Mouse (Mus musculus) heart, postnatal 0 days (tissue): ENCODE measurements at regions not wholly inside any gene's neighbourhood (a gene's known extent, or its start where the extent isn't known, plus 50 kb on each side); places are given as distances from the start of the nearest gene placed in this dataset.

Experiments
- ATAC-seq: fragments of 200-750 bp; cut with Nextera tagmentation; 2 replicates; pipeline ENCODE4 v1.8.0; 2017; ENCODE audit warnings: low read depth, moderate number of reproducible peaks, moderate library complexity; ENCODE audit not compliant: insufficient read depth
- DNase-seq: peaks from one replicate; pipeline ENCODE4 v3.0.0-alpha.2; 2016; ENCODE audit warnings: low spot score
- H3K27ac ChIP-seq: fragments of 300-500 bp; sonication (generic); 2 replicates; pipeline ENCODE4 v1.5.1; 2014; ENCODE audit warnings: low read depth, mild to moderate bottlenecking
- H3K27me3 ChIP-seq: fragments of 300-500 bp; sonication (generic); 2 replicates; pipeline ENCODE4 v1.6.1; 2014; ENCODE audit warnings: low read length, mixed read lengths; ENCODE audit not compliant: control insufficient read depth, insufficient read depth
- H3K36me3 ChIP-seq: fragments of 300-500 bp; sonication (generic); replicated peaks from 2 replicates; pipeline ENCODE4 v1.6.1; 2014; ENCODE audit warnings: low read length, mixed read lengths; ENCODE audit not compliant: control insufficient read depth, insufficient read depth
- H3K4me1 ChIP-seq: fragments of 300-500 bp; sonication (generic); 2 replicates; pipeline ENCODE4 v1.6.1; 2014; ENCODE audit warnings: antibody characterized with exemption; ENCODE audit not compliant: control insufficient read depth, insufficient read depth
- H3K4me2 ChIP-seq: fragments of 300-500 bp; sonication (generic); 2 replicates; pipeline ENCODE4 v1.6.1; 2014; ENCODE audit warnings: low read depth, mild to moderate bottlenecking, low read length, moderate library complexity
- H3K4me3 ChIP-seq: fragments of 300-500 bp; sonication (generic); 2 replicates; pipeline ENCODE4 v1.5.1; 2014; ENCODE audit warnings: low read depth, low read length
- H3K9ac ChIP-seq: fragments of 300-500 bp; sonication (generic); replicated peaks from 2 replicates; pipeline ENCODE4 v1.6.1; 2014; ENCODE audit warnings: low read depth, low read length, mixed read lengths
- H3K9me3 ChIP-seq: fragments of 300-500 bp; sonication (generic); replicated peaks from 2 replicates; pipeline ENCODE4 v1.6.1; 2016; ENCODE audit warnings: low read length; ENCODE audit not compliant: control insufficient read depth
- CTCF ChIP-seq: IDR thresholded peaks from 2 replicates; pipeline ENCODE4 v1.5.1; 2016; ENCODE audit warnings: antibody characterized with exemption, control low read depth, low read depth
- EP300 ChIP-seq: IDR thresholded peaks from 2 replicates; pipeline ENCODE4 v1.6.1; 2016; ENCODE audit warnings: antibody characterized with exemption, low read depth
- WGBS: fragments of 180-500 bp; shearing (Covaris S2); extraction: QIAGEN DNeasy Blood & Tissue Kit; methylation state at CpG from one replicate; pipeline ENCODE4 v1.1.7; 2014; 5-methylcytosine and 5-hydroxymethylcytosine counted together

DNA sequence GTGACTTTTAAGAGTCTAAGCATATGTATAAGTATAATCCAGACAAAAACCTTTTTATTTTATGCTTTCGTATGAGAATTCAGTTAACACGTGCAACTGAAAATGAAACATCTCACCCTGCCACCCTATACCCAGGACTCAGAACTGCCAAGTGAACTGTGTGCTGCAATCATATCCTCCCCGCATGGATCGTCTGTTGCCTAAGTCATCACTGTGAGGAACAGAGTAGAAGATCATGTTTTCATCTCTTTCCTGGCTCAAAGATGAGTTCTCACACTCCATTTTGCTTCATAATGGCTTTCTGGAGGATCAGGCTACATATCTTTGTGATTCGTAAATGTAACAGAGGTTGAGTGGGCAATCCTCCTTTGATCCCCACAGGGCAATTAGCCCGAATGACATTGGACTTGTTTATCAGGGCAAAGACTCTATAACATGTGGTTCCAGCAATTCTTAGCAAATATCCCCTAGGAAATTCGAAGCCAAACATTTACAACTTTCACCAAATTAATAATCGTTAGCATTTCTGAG lies 325.9 kb downstream of the Epha7 start:
- H3K27ac ChIP-seq = no peak overlapping the region
- ATAC-seq = no peak
- no peak overlapping the region for H3K4me2 ChIP-seq
- H3K9me3 ChIP-seq = no peaks in the 10 kb centered on the region
- H3K27me3 ChIP-seq = no peaks in the 10 kb centered on the region
- DNase-seq = no peak
- no peak for TF ChIP-seq CTCF
- TF ChIP-seq EP300 = no peak
- no peak overlapping the region for H3K9ac ChIP-seq
- H3K4me1 ChIP-seq = no peaks in the 10 kb centered on the region
- H3K36me3 ChIP-seq = no peaks in the 10 kb centered on the region
- no peak overlapping the region for H3K4me3 ChIP-seq
- 77% methylated on average over 8 of the region's 8 CpGs for WGBS

DNA sequence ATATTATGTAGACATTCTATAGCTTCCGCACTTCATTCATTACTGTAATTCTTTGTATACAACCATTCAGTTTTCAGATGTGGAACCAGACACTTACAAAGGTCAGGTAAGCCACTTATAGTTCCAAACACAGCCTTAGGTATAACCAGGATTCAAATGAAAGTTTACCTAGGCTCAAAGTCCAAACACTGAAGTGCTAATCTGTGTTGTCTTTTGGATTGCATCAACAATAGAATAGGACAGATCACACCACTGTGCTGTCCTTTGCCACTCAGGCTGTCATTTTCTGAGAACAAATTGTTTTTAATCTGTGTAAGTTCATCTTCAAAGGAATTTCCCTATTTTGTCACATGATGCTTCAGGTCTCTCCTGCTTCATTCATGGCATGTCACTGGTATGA lies 330.5 kb downstream of the Epha7 start:
- Histone ChIP-seq H3K27me3 (no peaks in the 10 kb centered on the region), H3K4me3 (no peak overlapping the region), H3K27ac (no peak overlapping the region), H3K9me3 (no peaks in the 10 kb centered on the region), H3K4me1 (no peaks in the 10 kb centered on the region), H3K4me2 (no peak overlapping the region), H3K9ac (no peak overlapping the region), H3K36me3 (no peaks in the 10 kb centered on the region)
- WGBS = 89% methylated on average over 1 of the region's 1 CpGs
- no peak for TF ChIP-seq EP300
- no peak for TF ChIP-seq CTCF
- no peak for DNase-seq
- ATAC-seq = no peak

DNA sequence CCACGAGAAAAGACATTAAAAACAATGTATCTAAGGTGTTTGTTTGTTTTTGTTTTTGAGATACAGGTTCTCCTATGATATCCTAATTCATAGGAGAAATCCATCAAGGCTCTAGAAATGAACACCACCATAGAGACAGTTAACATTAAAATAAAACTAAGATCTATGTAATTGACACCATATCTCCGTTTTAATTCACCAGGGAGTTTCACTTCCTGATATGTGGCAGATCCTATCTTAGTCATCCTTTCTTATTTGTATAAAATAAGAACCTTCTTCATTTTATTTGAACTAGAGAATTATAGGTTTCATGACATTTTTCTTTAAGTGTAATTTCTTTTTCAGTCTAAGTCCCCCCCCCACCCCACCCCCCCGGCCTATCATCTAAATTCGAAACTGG lies 332.3 kb downstream of the Epha7 start:
- TF ChIP-seq CTCF = no peak
- TF ChIP-seq EP300 = no peak
- Histone ChIP-seq H3K4me2 (no peak overlapping the region), H3K9me3 (no peaks in the 10 kb centered on the region), H3K4me3 (no peak overlapping the region), H3K36me3 (no peaks in the 10 kb centered on the region), H3K27ac (no peak overlapping the region), H3K9ac (no peak overlapping the region), H3K4me1 (no peaks in the 10 kb centered on the region), H3K27me3 (no peaks in the 10 kb centered on the region)
- ATAC-seq (no peak), DNase-seq (no peak)
- WGBS = 75% methylated on average over 4 of the region's 4 CpGs

DNA sequence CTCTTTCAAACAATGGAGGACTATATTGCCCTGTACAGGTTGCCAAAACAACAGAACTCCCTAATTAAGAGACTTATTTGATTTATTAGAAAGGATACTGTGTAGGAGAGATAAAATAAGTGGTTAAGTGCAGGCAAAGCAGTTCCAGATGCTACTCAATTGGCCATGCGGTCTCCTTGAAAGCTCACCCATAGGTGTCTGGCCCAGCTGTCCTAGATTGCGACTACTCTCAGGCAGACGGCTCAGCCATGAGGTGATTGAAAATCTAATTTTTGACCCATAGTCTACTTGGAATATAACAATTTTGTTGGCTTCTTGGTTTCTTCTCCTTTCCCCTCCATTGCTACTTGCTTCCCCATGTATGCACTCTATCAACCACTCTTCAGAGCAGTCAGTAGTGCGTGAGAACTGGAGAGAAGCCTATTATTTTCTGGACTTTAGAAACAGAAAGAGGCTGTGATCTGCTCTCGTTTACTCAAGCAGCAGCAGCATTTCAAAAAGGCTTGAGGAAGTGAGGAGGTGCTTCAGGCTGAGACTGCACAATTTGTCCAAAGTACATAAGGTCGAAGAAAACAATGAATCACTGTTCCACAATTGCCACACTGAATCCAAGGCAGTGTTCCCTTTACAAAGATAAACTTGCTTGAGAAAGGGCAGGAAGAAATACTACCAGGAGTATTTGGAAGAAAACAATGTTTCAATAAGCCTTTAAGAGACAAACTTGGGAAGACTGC lies 339.4 kb downstream of the Epha7 start:
- WGBS = 62% methylated on average over 6 of the region's 6 CpGs

DNA sequence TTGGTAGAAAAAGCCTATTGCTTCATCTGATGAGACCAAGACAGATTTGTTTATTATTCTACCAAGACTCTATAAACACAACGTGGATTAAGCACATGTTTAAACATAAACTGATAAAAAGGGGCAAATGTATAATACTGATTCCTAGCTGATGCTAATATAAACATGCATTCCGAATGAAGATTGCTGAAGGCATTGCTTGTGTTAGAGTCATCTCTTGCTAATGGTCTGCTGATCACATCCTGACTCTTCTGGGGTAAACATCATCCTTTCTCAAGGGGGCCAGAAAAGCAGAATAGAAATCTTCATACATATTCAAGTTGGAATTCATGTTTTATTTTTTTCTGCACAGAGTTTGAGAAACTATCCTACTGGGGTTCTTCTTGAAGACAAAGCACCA lies 369.6 kb downstream of the Epha7 start:
- Histone ChIP-seq H3K4me2 (no peak overlapping the region), H3K9me3 (no peaks in the 10 kb centered on the region), H3K27me3 (no peaks in the 10 kb centered on the region), H3K9ac (no peak overlapping the region), H3K27ac (no peak overlapping the region), H3K36me3 (no peaks in the 10 kb centered on the region), H3K4me3 (no peak overlapping the region), H3K4me1 (no peaks in the 10 kb centered on the region)
- TF ChIP-seq CTCF = no peak
- no peak for TF ChIP-seq EP300
- DNase-seq (no peak), ATAC-seq (no peak)
- WGBS = 57% methylated on average over 2 of the region's 2 CpGs

More for the DNA sequence above, 339.4 kb downstream of the Epha7 start:
- Histone ChIP-seq H3K9ac (no peak overlapping the region), H3K4me3 (no peak overlapping the region), H3K36me3 (no peaks in the 10 kb centered on the region), H3K27me3 (no peaks in the 10 kb centered on the region), H3K27ac (no peak overlapping the region), H3K4me2 (no peak overlapping the region), H3K4me1 (no peaks in the 10 kb centered on the region), H3K9me3 (no peaks in the 10 kb centered on the region)
- ATAC-seq = no peak
- no peak for DNase-seq
- no peak for TF ChIP-seq EP300
- TF ChIP-seq CTCF = no peak

DNA sequence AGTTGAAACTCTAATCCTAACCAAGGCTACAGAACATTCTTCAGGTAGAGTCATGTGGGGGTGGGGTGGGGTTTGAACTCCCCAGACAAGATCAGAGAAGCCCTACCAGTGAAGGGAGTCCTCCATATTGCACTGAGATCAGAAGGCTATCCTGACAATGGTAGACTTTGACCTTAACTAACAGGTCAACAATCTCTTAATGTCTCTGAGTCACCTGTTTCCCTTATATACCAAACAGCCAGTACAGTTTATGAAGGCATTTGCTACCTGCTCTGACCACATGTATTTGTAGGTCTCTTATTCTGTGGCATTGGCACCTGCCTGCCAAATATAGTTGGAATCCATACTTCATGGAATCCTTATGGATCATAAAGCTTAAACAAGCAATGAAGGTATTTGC lies 370.5 kb downstream of the Epha7 start:
- Histone ChIP-seq H3K27me3 (no peaks in the 10 kb centered on the region), H3K4me1 (no peaks in the 10 kb centered on the region), H3K4me2 (no peak overlapping the region), H3K9me3 (no peaks in the 10 kb centered on the region), H3K36me3 (no peaks in the 10 kb centered on the region), H3K9ac (no peak overlapping the region), H3K27ac (no peak overlapping the region), H3K4me3 (no peak overlapping the region)
- ATAC-seq (no peak), DNase-seq (no peak)
- TF ChIP-seq CTCF (no peak), EP300 (no peak)
